Mouse (Mus musculus) left cerebral cortex, postnatal 36 days (tissue): ENCODE results near the gene Ttc17. TPM values are rescaled to one million over a fixed set of nuclear protein-coding genes. Genes with fewer than 3 reads are reported as not detected.
"Not testable (repeated sequence)": the region's sequence is repeated elsewhere in the genome, so short reads cannot be mapped to it uniquely, and the experiment has no call there.

Experiments
- DNase-seq, 2 experiments: peaks; one replicate each; pipeline ENCODE4 v3.0.0; 2021 to 2022; ENCODE audit warnings: low spot score in 2 of 2, mixed read lengths in 1 of 2
- intact Hi-C: fragments of 180-260 bp; cut with DNase I; formaldehyde crosslinking; loops from one replicate; pipeline ENCODE4 v1.15.1; 2025
- total RNA-seq, 2 experiments: library from RNA; stranded (reverse); gene quantifications; 2 replicates each; pipeline ENCODE4 v1.2.3; 2021

The Ttc17 gene
- total RNA-seq, 2 experiments from 2014 or later: 30.3 to 37.4 TPM

DNA sequence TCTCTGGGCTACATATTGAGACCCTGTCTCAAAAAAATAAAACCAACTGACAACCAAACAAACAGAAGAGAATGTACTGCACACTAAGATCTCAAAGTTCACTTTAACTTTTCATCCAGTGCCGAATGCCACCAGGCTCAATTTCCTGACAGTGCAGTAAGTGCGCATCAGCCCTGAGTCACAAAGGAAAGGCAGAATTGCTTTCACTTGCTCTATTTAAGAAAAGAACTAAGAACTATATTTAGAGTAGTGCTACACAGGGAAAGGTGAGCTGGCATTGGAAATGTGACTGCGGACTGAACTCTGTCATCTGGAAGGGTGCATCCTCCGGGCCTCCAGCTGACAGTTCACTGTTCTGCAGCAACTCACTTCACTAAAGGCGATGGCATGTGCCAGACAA is 18.6 kb downstream of the Ttc17 start:
- intact Hi-C loops: no loop called here
- no peak for DNase-seq

DNA sequence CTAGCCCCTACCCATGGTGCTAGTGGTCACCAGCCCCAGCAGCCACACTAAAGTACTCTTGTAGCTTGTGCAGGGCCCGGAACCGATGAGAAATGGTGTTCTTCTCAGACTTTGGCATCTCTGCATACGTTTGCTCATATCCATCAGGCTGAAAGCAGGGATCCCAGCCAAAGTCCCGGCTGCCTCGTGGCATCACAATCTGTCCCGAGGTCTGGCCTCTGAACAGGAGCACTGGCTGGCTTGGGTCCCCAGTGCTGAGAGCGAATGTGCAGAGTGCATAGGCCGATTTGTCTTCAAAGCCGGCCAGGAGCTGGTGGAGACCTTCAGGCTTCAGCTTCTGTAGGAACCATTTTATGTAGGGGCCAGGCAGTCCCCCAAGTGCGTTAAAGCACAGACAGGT is 22.0 kb downstream of the Ttc17 start:
- intact Hi-C loops, DNase-seq: not testable (repeated sequence)

DNA sequence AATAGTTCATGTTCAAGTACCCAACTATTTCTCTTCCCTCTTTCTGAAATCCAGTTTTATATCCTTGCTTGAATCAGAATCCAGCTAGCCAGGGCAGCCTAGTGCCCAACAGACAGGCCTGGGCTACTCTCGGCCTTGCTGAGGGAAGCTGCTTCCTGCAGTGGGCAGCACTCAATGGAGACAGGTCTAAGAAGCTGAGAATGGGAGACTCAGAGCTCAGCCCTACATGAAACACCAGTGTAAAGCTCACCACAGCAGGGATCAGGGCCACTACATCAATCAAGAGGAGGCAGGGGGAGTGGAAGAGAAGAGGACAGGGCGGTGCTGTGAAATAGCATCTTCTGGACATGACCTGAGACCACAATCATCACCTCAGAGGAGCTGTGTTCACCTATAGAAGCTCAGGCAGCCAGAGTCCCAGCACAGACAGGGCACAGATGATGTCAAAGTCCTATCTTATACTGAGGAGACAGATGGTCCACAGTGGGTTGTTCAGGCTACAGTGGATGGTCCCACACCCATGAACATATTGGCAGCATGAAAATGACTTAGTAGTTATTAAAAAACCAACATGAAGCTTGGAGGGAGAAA is 25.3 kb downstream of the Ttc17 start:
- no peak for DNase-seq
- intact Hi-C loops: no loop called here

DNA sequence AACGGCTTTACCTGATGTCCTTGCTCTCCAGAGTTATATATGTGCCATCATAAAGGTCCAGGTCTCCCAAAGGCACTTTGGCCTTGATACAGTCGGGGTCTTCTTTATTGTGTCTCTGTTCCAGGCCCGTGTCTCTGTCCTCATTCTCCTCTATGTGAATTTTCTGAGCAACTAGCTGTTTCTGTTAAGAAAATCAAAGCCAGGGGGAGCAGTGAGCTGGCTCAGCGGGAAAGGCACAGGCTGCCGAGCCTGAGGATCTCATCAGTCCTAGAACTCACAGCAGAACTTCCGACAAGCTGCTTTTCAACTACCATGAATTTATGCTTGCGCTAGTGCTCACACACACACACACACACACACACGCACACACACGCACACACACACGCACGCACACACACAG is 27.8 kb downstream of the Ttc17 start:
- intact Hi-C loops: no loop called here
- no peak for DNase-seq

DNA sequence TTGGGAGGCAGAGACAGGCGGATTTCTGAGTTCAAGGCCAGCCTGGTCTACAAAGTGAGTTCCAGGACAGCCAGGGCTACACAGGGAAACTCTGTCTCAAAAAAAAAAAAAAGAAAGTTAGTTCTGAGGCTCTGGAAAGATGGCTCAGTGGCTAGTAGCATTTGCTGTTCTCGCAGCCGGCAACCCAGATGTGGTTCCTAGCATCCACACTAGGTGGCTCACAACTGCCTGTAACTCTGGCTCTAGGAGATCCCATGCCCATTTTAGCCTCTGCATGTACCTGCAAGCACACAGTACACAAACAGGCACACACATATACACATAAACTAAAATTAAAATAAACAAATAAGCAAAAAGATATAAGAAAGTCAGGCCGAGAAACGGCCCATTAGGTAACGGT is 35.4 kb downstream of the Ttc17 start:
- intact Hi-C loops: no loop called here
- DNase-seq: peak; percentile 6 to 17

DNA sequence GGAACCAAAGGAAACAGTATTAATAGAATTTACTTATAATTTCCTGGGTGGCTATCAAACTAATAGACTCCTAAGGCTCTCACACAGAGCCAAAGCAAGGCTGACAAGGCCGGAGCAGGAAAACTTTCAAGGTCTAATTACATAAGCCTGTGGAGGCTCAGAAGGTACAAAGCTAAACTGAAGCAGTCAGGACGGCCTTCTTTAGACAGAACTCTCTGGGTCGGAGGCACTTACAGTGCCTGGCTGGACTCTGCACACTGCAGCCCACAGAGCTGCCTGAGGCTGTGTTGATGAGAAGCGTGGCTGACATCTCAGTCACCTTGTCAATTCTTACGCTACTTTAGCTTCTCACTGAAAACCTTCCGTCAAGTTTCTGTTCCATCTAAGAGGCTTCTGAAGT is 42.7 kb downstream of the Ttc17 start:
- no peak for DNase-seq
- intact Hi-C loops: no loop called here

DNA sequence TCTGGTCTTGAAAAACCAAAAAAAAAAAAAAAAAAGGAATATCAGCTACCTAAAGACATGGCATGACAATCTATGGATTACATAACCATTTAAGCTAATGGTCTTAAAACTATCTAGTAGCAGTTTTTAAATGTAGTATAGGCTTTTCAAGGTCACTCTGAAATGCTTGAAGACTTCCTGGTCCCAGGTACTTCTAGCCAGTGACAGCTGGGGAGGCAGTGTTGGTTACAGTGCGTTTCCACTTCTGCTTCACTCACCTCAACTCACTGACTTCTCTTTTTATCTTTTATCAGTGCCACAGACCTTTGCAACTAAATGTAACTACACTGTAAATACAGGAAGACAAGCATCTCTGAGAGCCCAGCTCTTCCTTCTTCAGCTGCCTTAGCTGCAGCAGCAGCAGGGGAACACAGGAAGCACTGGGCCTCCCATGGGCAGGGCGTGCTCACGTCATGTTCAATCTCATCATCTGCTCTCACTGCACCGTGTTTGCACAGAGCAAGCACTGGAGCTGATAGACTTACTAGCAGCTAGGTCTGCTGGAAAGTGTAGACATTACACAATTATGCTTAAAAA is 46.0 kb downstream of the Ttc17 start:
- intact Hi-C loops: no loop called here
- DNase-seq: no peak

DNA sequence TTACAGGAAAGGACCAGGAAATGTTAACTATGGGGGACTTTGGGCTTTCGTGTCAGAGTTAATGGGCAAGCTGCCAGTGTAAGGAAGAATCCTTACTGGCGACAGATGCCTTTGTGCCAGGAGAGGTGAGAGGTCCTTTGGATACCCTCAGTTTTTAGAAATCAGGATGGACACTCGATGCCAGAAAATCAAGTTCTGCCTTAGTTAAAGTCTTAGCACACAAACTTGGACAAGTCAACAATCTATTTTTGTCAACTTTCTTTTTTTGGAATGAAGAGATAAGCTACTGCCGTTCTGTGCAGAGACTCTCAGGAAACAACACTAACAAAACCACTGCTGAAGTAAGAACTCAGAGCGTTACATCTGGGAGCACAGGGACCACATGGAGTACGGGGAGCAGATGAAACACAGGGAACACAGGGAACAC is 58.3 kb downstream of the Ttc17 start:
- intact Hi-C loops: no loop called here
- DNase-seq: no peak

DNA sequence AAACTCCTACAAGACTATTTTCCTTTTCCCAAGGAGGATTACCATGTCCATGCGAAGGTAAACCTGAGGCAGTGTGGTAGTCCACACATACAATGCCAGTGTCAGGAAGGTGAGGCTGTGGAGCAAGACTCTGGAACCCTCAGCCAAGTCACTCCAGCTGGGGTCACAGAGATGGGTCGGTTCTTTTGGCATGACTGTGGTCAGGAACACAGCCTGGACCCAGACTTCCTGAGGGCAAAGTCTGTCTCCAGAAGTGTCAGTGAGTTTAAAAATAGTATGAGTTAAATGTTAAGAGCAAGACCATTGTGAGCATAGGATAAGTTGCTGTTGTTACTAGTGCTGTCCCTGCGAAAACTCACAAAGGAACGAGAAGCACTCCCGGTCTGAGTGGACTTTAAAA is 59.7 kb downstream of the Ttc17 start:
- intact Hi-C loops: no loop called here
- no peak for DNase-seq

DNA sequence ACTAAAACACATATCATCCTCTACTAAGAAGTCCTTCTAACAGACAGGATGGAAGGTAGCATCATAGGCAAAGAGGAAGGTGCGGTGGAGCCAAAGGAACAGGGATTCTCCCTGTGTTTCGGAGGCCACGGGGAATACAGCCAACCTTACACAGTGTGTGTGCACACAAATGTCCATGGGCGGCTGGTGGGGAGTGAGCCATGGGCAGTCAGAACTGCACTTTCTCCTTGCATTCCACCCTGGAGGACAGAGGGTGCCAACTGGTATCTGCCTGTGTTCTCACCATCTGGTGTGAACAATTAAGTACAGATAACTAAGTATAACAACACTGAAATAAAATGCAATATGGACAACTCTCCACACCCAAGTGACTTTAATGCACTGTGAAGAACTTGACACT is 61.9 kb downstream of the Ttc17 start:
- intact Hi-C loops: no loop called here
- DNase-seq: no peak

DNA sequence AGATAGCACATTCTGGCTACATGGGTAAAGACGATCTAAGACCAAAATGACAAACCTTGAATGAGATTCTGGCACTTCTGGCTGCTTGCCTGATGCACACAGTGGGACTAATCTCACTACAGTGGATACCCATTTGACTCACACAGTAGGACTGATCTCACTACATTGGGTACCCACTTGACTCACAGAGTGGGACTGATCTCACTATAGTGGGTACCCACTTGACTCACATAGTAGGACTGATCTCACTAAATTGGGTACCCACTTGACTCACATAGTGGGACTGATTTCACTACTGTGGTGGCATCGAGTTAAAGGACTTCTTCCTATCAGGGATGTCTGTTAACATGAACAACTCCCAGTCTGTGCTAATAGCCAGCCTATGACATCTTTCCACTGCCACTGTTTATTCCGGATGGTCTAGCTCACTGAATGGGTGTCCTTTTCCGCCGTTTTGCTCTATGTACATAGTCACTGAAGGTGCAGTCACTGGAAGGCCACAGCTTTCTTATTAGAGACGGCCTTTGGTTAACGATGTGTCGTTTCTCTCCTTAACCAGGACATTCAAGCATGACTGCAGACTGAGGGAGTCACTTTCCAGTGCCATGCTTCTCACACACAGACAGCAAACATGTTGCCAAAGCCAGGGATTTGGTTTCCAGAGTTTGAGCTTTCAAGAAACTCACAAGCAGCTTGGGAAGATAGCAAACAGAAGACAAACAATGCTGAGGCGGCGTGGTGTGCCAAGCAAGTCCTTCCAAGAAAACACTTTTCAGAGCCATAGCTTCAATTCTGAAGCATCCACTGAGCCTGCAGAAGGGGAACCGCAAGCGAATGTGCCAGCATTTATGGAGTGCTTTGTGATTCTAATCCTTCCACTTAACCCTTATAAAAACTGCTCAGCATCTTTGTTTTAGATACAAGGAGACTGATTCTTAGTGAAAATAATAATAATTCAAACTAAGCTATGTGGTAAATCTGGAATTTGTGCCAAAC is 62.9 kb downstream of the Ttc17 start:
- no peak for DNase-seq
- intact Hi-C loops: no loop called here

DNA sequence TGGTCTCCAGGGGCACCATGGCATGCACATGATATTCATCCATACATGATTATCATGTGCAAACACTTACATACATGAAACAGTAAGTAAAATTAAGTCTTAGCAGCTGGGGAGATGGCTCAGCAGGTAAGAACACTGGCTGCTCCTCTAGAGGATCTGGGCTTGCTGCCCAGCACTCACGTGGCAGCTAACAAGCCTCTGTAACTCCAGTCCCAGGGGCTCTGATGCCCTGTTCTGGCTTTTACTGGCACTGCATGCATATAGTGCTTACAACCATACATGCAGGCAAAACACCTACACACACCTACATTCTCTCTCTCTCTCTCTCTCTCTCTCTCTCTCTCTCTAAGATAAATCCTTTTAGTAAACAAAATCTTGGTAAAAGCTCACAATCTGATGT is 65.7 kb downstream of the Ttc17 start:
- no peak for DNase-seq
- intact Hi-C loops: no loop called here

DNA sequence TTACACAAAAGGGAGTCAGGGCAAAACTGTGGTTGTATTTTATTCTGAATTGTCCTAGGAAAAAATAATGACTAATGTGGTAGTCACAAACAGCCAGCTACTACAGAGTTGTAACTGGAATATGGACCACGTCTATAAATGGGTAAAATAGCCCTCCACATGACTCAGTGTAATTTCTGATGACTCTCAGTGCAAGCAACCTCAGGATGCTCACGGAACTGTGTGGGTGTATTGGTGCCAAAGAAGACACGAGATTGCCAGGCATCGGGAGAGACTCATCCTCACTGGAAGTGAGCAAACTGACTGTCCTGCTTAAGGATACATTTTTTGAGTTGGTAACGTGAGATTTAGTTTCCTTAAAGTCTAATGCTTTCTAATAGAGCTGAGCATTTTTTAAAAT is 67.0 kb downstream of the Ttc17 start:
- intact Hi-C loops: no loop called here
- DNase-seq: no peak

DNA sequence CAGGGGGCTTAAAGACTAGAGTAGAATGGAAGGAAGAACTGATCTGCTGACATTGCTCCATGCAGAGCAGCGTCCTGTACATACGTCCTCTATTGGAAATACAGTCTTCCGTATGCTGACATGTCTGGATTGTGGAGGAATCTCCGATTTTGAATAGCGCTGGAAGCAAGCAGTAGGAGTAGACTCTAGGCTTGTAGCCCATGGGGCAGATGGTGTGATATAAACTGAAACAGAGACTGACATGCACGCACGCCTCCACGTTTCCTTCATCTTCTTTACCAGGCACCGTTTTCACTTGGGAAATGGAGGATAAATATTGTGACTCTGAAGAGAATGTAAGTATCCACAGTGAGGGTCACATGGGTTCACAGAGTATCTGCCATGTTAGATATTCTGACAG is 70.2 kb downstream of the Ttc17 start:
- intact Hi-C loops: no loop called here
- peak; percentile 62 to 67 for DNase-seq

DNA sequence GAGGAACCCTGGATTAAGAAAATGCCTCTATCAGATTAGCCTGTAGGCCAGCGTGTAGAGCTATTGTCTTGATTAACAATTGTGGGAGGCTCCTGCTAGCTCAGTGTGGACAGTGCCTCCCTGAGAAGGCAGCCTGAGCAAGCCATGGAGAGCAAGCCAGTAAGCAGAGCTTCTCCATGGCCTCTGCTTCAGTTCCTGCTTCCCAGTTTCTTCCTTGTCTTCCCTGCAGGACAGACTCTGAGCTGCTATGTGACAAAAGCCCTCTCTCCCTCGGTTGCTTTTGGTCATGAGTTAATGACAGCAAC is 71.8 kb downstream of the Ttc17 start:
- intact Hi-C loops: no loop called here

DNA sequence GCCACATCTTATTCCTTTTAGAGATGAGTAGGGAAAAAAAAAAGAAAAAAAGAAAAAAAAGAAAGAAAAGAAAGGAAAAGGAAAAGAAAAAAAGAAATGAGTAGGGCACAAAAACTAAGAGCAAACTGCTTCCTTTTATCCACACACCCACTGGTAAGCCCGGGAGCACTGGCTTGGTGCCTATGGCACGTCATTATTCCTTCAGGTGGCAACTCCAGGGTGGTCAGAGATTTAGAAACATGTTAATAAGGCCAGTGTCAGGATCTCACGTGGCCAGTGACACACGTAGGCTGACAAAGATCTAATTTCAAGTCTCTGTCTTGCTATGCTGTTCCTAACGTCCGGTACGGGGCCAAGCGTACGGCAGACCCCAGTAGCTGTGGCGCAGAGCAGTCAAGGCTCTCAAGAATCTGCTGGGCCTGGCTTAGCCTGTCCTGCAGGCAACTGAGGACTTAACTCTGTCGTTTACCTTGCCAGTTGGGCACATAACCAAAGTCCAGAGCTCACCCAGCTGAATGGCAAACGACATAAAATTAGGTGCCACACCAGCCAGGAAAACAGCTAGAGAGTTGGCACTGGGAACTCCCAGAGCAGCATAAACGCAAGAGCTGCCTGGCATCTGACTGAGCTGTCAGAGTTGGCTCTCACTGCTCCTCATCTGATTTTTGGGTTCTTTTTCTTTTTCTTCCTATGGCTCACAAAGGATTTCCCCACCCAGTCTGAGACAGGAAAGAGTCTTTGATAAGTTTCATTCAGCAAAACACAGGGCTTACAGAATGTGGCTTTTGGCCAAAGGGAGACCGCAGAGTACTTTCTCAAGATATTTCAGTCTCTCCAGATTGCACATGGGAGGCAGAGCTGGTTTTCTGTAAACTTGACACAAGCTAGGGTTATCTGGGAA is 72.4 kb downstream of the Ttc17 start:
- intact Hi-C loops: no loop called here
- no peak for DNase-seq

More for the DNA sequence above, 71.8 kb downstream of the Ttc17 start:
- DNase-seq: no peak

DNA sequence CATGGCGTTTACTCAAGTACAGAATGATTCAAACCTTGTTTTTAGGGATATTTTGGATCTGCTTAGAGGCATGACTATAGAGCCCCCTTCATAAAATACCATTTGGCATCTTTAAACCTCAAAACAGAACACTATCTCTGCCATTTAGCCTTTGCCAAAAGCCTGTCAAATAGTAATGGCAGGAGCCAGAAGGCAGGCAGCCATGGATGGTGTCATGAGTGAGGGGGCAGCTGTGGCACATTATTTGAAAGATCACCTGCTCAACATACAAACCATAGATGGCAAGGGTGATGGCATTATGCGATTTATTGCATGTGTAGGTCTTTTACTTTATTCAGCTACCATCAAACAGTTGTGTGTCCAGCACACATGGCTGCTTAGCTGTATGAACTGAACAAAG is 73.4 kb downstream of the Ttc17 start:
- intact Hi-C loops: no loop called here
- DNase-seq: no peak

DNA sequence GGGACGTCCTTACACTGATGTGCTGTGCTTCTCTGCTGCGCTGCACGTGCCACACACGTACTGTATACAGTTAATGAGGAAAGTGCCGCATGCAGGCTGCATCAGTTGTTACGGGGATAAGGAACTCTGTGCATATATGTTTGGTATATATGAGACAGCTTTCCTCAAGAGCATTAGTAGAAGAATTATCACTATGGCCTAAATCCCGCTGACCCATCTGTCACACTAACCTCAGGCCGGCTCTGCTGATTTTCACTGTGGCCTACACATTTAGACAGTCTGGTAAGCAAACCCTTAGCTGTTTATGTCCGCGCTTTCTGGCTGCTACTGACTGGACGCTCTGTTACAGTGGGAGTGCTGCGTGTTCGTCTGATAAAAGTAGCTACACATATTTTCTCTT is 77.2 kb downstream of the Ttc17 start:
- no peak for DNase-seq
- intact Hi-C loops: no loop called here

DNA sequence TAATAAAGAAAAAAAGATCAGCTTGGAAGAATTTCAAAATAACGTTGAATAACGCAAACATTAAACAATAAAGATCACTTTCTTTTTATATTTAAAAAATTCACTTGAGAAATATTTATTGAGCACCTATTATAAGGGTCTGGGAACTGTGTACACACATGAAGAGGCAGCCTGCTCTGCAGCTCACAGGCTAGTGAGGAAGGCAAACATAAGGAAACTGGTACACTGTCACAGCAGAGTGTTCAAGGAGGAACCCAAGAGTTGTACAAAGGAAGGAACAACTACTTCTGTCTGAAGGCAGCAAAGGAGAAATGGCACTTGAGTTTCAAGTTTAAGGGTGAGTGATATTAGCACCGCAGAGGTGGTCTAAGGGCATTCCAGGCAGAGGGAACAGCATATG is 78.7 kb downstream of the Ttc17 start:
- intact Hi-C loops: no loop called here

DNA sequence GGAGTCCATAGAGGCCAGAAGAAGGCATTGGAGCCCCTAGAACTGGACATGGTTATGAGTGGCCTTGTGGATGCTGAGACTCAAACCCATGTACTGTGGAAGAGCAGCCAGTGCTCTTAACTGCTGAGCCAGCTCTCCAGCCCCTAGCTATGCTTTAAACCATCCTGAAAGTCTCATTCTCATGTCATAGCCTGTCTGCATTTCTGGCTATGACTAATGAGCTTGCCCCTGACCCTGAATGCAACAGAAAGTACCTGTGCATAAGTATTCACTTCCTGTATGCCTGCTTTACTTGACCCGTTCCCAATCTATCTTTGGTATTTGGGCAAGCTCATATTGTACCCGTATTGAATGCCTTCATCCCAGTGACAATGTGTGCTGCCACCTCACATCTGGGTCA is 86.7 kb downstream of the Ttc17 start:
- no peak for DNase-seq
- intact Hi-C loops: no loop called here

More for the DNA sequence above, 78.7 kb downstream of the Ttc17 start:
- no peak for DNase-seq
